Mouse (Mus musculus) layer of hippocampus, postnatal 25 days (tissue): ENCODE results near the gene Ltbp2. TPM values are rescaled to one million over a fixed set of nuclear protein-coding genes. Genes with fewer than 3 reads are reported as not detected.

ENCODE experiments used
- DNase-seq, 2 experiments: peaks; one replicate each; pipeline ENCODE4 v3.0.0; 2022; ENCODE audit warnings: mixed read lengths in 2 of 2, low spot score in 1 of 2; ENCODE audit errors: extremely low spot score in 1 of 2
- total RNA-seq, 2 experiments: library from RNA; stranded (reverse); gene quantifications; 2 replicates each; pipeline ENCODE4 v1.2.3; 2021

The Ltbp2 gene
- total RNA-seq, 2 experiments from 2014 or later: 0.20 to 0.45 TPM

GRCm38 (mm10) chr12:84766113-84766735 is 110.1 kb downstream of the Ltbp2 start:
- DNase-seq: no peak

GRCm38 (mm10) chr12:84765506-84765905 is 110.8 kb downstream of the Ltbp2 start:
- DNase-seq: no peak

- no peak for DNase-seq
These were observed 111.6 kb downstream of the Ltbp2 start for GRCm38 (mm10) chr12:84764756-84765155.

GRCm38 (mm10) chr12:84763577-84764218 is 112.6 kb downstream of the Ltbp2 start:
- no peak for DNase-seq

- DNase-seq: no peak
These were observed 113.8 kb downstream of the Ltbp2 start for GRCm38 (mm10) chr12:84762532-84762931.

- DNase-seq: no peak
These were observed 117.3 kb downstream of the Ltbp2 start for GRCm38 (mm10) chr12:84759063-84759462.

GRCm38 (mm10) chr12:84756016-84756415 is 120.3 kb downstream of the Ltbp2 start:
- DNase-seq: no peak

GRCm38 (mm10) chr12:84755008-84755695 is 121.2 kb downstream of the Ltbp2 start:
- DNase-seq: peak; percentile 70 to 89

GRCm38 (mm10) chr12:84752131-84752977 is 124.0 kb downstream of the Ltbp2 start:
- DNase-seq: peak; percentile 18 to 24

- no peak for DNase-seq
These were observed 125.7 kb downstream of the Ltbp2 start for GRCm38 (mm10) chr12:84750661-84751060.

- no peak for DNase-seq
These were observed 128.2 kb downstream of the Ltbp2 start for GRCm38 (mm10) chr12:84748134-84748533.

- no peak for DNase-seq
These were observed 130.6 kb downstream of the Ltbp2 start for GRCm38 (mm10) chr12:84745700-84746099.

GRCm38 (mm10) chr12:84743496-84743895 is 132.8 kb downstream of the Ltbp2 start:
- no peak for DNase-seq

- DNase-seq: no peak
These were observed 143.0 kb downstream of the Ltbp2 start for GRCm38 (mm10) chr12:84733366-84733765.

Other genes with a start within 250 kb of the Ltbp2 start
- gene Vrtn, start 235.5 kb downstream of the Ltbp2 start, total RNA-seq: not detected
- gene Syndig1l, start 177.7 kb downstream of the Ltbp2 start, total RNA-seq: 1 to 10 TPM; 7.3 to 7.5 TPM
- gene Npc2, start 103.4 kb downstream of the Ltbp2 start, total RNA-seq: 10 to 100 TPM; 34.6 to 34.7 TPM
- 10 to 100 TPM; 61.2 to 61.6 TPM for gene Isca2, start 103.3 kb downstream of the Ltbp2 start, total RNA-seq
- gene Fcf1, start 94.4 kb upstream of the Ltbp2 start, total RNA-seq: 10 to 100 TPM; 35.0 to 36.0 TPM
- gene Arel1, start 94.4 kb upstream of the Ltbp2 start, total RNA-seq: 100 to 1,000 TPM; 115 to 117 TPM
- gene Ylpm1, start 119.8 kb upstream of the Ltbp2 start, total RNA-seq: 100 to 1,000 TPM in 1 of 2 experiments, 10 to 100 TPM in 1; 98.2 to 136 TPM
- gene Prox2, start 234.2 kb upstream of the Ltbp2 start, total RNA-seq: 1 to 10 TPM; 1.5 to 2.2 TPM
- 100 to 1,000 TPM; 144 to 153 TPM for gene Dlst, start 234.3 kb upstream of the Ltbp2 start, total RNA-seq